Mouse (Mus musculus) mature B cell (primary cell): Measurements from ENCODE around the gene 3425401B19Rik.

ENCODE experiments used
- in situ Hi-C: fragments of 300-500 bp; cut with MboI; formaldehyde crosslinking; loops from 2 replicates; pipeline ENCODE4 v1.14.3; 2019

Gene 3425401B19Rik

GRCm38 (mm10) chr14:32685124-32685826, at the start of gene 3425401B19Rik:
3425401B19Rik (minus strand) TSS chr14:32685293.
- in situ Hi-C loops = no loop called here

DNA sequence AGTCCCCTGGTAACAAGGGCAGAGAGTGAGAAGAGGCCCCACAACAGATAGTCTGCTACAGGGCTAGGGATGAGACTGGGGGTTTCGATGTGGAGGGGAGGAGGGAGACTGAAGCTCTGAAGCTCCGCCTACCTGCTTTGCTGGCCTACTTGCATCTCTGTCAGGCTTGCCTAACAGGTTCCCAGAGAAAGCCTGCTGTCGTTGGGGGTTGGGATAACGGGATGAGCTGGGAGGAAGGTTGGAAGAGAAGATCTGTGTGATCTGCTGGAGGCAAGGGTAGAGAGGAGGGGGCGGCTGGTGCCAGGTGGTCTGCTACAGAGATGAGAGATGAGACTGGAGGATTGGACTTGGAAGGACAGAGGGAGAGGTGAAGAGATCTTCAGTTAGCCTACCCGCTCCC, 47.9 kb upstream of the 3425401B19Rik start:
- in situ Hi-C loops = no loop called here

- in situ Hi-C loops = no loop called here
Measured at GRCm38 (mm10) chr14:32726864-32727263, 41.8 kb upstream of the 3425401B19Rik start.

GRCm38 (mm10) chr14:32721461-32721860, 36.4 kb upstream of the 3425401B19Rik start:
- in situ Hi-C loops = no loop called here

DNA sequence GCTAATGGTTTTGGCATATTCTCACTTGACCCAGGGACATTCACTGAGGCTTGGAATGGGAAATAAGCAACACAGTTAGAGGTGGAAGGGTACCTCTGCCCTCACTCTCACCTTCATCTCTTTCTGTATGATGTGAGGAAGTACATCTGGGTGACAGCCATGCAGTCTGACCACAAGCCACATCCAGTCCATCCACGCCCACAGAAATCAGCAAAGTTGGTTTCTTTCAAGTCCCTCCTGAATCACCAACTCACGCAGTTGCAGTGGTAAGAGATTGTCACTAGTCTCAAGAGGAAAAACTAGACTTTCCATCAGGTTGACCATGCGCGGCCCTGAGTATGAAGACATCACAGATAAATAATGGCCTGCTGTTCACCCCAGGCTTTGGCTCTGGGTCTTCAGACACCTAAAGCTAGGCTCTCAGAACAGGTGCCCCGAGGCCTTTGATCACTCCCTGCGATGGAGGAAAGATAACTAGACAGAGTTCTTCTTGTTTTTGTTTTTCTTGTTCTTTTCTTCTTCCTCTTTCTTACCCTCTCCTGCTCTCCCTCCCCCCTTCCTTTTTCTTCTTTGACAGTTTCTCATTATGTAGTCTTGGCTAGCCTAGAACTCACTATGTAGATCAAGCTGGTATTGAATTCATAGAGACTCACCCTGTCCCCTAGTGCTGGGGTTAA, 31.8 kb upstream of the 3425401B19Rik start:
- in situ Hi-C loops = no loop called here

GRCm38 (mm10) chr14:32715489-32715888, 30.4 kb upstream of the 3425401B19Rik start:
- in situ Hi-C loops = no loop called here

DNA sequence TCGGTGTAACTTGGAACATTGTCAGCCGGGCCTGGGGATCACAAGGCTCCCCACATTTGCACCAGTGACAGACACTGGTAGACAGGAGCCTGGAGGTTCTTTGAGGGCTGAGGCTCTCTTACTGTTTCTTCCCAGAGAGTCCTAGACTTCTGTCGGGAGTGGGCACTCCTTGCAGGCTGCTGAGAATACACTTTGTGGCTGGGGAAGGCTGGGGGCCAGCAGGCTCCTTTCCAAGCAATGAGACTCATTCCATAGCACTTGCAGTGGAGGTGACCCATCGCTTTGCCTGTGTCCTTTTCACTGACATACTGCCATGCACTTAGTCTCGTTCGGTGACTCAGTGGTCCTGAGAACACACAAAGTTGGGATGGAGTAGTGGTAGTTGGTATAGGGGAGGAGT, 30.0 kb upstream of the 3425401B19Rik start:
- in situ Hi-C loops = no loop called here

- in situ Hi-C loops = no loop called here
Measured at GRCm38 (mm10) chr14:32709861-32710260, 24.8 kb upstream of the 3425401B19Rik start.

DNA sequence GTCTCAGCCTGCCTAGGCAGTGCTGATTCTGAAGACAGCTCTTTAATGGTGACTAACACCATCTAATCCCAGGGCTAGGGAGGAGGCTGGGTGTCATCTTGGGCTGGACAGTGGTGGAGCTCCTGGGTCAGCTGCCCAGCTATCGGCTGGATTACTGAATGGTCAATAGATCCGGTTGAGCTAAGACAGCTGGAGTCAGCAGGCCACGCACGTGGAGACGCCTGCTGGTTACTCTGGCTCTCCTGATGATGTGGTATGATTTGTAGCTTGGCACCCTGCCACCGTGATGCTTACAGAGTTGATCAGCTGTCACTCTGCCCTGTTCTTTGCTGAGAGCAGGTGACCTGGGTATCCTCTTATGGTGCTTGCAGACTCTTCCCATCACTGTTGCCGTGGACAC, 23.7 kb upstream of the 3425401B19Rik start:
- in situ Hi-C loops = no loop called here

DNA sequence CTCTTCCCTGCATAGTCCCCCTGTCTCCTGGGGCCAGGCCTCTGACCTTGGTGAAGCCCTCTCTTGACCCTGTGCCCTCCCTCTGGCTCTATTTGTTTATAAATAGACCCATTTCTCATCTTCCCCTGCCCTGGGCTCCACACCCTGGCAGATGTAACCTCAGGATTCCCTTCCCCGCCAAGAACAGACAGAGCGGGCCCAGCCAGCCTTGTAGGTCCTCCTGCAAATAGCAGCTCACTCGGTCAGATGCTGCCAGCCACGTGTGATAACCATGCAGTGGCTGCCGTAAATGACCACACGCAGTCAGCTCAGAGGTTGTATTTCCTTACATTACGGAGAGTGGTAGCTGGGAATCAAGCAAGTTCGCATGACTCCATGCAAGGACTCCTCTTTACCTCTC, 22.8 kb upstream of the 3425401B19Rik start:
- in situ Hi-C loops = no loop called here

DNA sequence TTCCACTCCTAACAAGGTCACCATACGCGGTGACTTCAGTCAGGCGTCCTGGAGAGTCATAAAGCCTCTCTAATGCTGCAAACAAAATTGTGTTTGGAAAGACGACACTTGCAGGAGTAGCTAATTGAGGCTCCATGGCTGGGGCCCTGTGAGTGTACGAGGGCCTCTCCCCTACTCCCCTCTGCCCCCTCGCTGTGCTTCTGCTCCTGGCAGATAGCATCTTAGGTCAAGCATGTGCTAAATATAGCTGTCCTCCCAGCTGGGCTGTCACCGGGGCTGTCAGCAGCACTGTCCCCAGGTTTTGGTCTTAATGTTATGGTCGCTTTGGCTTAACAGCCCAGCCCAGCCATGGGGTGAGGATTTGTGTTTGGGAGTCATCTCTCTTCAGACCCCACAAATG, 15.9 kb upstream of the 3425401B19Rik start:
- in situ Hi-C loops = no loop called here

GRCm38 (mm10) chr14:32698556-32698955, 13.5 kb upstream of the 3425401B19Rik start:
- in situ Hi-C loops = no loop called here

GRCm38 (mm10) chr14:32697774-32698173, 12.7 kb upstream of the 3425401B19Rik start:
- in situ Hi-C loops = no loop called here

- in situ Hi-C loops = no loop called here
Measured at GRCm38 (mm10) chr14:32696344-32696743, 11.3 kb upstream of the 3425401B19Rik start.

GRCm38 (mm10) chr14:32695906-32696305, 10.8 kb upstream of the 3425401B19Rik start:
- in situ Hi-C loops = no loop called here

- in situ Hi-C loops = no loop called here
Measured at GRCm38 (mm10) chr14:32684735-32685105, 373 bp downstream of the 3425401B19Rik start.

DNA sequence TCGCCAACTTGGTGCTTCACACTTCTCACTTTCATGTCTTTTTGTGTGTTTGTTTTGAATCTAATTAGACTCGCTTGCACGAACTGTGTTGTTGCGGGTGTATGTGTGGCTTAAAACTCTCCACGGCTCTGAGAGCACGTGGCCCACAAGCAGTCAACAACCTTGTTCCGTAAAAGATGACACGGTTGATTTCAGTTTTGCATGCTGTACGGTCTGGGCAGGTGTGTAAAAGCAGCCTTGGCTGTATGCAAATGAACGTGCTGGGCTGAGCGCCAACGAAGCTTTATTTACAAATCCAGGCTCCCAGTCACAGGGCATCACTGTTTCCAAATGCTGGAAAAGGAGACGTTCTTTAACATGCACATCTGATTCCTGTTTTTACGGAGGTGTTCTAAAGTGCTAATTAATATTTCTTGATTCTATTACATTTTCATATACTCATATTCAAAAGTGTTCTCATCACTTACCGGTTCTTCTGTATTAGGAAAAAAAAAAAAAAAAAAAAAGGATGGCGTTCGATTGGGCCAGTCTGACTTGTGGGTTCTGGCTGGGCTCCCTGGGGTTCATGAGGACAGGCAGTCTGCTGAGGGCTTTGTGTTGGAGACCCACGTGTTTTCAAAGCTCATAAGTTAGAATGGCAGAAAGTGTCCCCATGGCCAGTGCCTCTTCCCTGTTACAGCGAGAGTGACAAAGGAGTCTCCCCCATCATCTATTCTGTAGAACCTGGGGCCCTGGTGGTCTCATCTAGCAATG, 935 bp downstream of the 3425401B19Rik start:
- in situ Hi-C loops = no loop called here

- in situ Hi-C loops = no loop called here
Measured at GRCm38 (mm10) chr14:32683251-32683838, 1.7 kb downstream of the 3425401B19Rik start.

- in situ Hi-C loops = no loop called here
Measured at GRCm38 (mm10) chr14:32682536-32682935, 2.6 kb downstream of the 3425401B19Rik start.

GRCm38 (mm10) chr14:32681603-32682002, 3.5 kb downstream of the 3425401B19Rik start:
- in situ Hi-C loops = no loop called here

- in situ Hi-C loops = no loop called here
Measured at GRCm38 (mm10) chr14:32678565-32678964, 6.5 kb downstream of the 3425401B19Rik start.

DNA sequence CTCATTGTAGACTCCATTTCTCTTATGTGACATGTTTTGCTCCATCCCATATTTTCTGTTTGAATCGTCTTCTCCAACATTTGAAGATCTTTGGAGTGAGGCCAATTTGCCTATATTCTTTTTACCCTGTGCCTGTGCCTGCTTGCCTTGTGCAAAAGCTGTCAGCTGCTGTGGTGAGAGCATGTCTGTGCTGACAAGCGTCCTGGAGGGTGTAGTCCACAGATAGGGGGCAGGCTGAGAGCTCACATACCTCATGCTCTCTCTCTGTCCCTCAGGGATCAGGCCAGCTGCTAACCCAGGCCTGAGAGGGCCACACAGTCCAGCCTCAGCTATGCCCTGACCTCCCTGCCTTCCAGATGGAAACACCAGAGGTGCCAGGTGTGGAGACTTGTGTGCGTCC, 11.9 kb downstream of the 3425401B19Rik start:
- in situ Hi-C loops = no loop called here
